Mouse (Mus musculus) frontal cortex, postnatal 36 days (tissue): ENCODE results near the gene Ldlrad3.

Source experiments
- DNase-seq, 2 experiments: peaks; one replicate each; pipeline ENCODE4 v3.0.0; 2022; ENCODE audit warnings: low spot score in 2 of 2

Ldlrad3 gene

DNA sequence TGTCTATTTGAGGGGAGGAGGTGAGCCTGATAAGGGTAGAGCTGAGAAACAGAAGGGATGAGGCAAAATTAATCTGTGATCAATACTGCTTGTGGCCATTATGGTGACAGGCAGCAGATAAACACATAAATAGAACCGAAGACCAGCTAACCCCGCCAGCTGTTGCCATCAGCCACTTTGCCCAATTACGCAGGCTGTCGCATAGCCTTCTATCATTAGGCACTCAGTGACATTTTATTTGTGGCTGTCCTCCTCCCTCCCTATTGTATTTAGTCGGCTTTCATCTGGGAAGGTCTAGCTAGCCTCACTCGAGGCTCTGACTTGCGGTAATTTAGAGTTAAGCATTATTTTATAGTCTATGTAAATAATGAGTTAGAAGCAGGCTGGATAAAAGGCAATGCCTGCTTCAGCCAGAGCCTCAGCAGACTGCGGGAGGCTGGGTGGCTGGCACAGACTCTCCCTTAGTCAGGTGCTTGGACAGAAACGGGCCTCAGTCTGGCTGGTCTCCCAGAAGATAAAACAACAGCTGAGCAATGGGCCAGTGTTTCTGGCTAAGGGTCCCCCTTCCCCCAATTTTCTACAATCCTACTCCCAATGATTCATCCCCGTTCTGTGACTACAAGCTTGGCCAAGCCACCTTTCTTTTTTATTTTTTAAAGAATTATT, 147.8 kb downstream of the Ldlrad3 start:
- DNase-seq = peak; percentile 62 to 83

DNA sequence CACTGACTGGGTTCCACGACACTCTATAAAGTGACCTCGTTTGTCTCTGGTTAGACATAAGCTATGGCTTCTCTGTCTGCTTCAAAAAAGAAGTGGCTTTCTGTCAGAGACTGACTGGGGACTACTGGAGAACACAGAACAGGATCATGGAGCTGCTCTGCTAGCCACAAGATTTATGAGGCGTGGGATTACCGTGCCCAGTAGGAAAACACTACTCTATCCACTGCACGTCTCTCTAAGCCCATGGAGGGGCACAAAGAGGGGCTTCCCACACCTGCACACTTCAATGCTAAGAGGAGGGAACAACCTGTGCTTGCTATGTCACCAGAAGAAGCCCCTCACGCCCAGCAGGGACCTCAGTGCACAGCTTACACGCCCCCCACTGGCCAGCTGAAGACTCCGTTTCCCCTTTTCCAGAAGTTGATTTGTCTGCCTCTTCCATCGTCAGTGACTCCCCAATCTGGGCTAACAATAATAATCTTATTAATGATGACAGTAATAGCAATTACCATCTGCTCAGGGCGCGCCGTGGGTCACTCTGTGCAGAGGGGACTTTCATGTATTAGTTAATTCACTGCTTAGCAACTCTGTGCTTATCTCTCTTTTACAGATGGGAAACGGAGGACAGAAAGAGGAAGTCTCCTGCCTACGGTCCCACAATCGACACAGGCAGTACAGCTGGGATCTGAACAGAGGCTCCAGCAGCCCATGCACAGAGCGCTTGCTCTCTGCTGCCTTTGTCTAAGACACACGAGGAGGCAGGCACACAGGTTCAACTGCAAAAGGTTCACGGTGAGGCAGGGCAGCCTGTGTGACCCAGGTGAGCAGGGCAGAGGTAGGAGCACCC, 149.3 kb downstream of the Ldlrad3 start:
- no peak for DNase-seq

DNA sequence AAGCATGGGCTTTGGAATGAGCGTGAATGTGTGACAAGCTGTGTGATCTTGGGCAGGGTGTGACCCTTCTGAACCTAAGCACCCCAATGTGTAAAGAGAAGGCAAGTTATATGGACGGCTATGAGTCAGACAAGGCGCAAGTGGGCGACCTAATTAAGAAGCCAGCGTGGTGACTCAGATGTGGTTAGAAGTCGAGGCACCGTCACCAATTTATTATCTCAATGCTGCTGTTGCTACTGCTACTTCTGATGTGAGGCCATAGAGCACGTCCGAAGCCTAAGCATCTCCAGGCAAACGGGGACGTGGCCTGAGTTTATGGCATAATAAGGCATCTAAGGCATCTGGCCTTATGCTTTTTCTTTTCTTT, 151.7 kb downstream of the Ldlrad3 start:
- DNase-seq = no peak

DNA sequence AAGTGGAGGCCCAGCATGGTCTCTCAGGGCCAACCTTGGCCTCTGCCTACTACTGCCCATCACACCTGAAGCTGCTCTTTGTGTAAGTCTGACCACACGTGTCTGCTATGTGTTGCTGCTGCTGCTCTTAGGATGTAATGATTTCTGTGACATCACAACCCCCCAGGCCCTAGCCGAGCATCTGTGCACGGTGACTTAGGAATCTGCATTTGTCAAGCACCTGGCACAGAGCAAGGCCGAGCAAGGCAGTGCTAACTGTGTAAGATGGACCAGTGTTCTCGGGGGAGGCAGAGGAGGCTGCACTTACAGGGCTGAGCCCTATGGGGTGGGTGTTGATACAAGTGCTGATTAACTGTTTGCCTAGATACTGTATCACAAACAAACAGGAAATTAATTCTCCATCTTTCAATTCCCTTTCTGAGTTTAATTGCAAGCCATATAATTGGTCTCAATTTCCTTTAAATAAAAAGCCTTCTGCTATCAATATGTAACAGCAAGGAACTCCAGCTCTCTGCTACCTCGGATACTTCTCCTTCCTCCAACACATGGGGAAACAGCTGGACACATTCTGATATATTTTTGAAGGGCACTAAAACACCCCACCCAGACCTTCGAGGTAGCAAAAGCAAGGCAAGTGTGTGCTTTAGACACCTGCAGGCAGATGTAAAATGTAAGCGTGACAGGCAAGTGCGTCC, 152.2 kb downstream of the Ldlrad3 start:
- DNase-seq = no peak

DNA sequence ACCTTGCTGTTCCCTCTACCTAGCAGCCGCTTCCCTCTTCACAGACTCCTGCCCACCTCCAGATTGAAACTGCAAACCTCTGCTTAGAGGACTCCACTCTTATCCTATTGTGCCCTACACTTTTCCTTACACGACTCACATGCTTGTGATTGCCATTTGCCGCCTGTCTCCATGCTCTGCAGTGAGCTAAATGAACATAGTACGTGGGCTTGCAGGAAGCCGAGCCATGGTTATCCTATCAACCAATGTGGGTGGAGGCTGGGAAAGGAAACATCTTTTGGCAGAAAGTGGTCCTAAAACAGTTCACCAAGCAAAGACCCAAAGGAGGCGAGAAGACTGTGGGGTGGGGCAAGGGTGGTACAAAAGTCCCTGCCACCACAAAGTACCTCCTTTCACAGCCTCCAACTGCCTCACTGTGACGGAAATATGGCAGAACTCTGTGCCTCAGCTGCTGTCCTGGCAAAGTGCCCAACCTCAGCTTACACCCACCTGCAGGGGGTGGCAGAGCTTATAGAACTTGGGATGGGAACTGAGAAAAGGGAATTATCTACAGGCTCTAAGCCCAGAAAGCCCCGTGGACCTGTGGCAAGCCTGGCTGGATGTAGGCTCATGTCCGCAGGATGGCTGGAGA, 153.4 kb downstream of the Ldlrad3 start:
- peak; percentile 82 to 84 for DNase-seq

DNA sequence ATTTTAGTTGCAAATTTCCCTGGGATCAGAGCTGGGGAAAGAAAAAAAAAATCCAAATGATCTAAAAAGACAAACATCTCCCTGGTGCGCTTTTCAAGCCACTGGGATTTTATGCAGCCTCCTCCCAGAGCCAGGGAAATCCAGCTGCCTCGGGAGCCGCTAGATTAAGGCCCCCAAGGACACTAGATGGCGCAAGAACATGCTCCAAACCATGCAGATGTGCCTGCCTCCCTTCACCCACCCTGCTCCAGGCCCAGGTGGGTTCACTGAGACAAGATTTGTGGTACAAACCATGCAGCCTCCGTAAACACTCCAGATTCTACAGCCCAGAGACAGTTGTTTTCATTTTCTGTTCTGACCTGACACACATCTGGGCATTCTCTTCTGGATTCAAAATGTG, 155.5 kb downstream of the Ldlrad3 start:
- peak; percentile 72 to 77 for DNase-seq

DNA sequence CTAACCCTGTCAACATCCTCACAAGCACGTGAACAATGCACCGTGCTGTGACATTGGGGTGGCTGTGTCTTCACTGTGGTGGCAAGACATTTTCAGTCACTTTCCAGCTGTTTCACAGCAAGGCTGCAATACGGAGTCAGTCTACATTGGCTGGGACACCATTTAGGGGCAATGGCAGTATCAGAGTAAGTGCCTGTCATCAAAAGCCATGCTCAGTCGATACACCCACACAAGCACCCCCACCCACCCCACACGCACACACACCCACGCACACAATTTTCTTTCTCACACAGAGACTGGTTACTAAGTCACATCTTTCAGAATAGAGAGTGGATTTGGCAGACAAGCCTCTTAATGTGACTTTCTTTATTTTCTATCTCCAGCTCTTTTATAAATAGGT, 156.0 kb downstream of the Ldlrad3 start:
- DNase-seq = no peak

DNA sequence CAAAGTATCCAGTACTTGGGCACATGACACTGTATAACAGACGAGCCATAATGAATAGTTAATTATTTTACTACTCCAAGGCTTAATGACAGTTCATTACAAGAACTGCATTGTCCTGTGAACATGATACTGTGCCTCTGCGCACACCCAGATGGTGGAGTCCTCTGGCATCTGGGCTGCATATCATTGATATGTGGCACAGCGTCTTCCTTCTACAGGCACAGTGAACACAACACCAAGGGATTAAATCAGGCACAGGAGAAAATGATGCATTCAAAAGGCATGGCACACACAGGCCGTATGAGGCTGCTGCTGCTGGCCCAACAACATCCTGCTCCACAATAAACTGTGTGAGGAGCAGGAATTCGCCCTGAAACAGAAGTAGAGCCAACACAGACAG, 156.5 kb downstream of the Ldlrad3 start:
- DNase-seq = no peak

DNA sequence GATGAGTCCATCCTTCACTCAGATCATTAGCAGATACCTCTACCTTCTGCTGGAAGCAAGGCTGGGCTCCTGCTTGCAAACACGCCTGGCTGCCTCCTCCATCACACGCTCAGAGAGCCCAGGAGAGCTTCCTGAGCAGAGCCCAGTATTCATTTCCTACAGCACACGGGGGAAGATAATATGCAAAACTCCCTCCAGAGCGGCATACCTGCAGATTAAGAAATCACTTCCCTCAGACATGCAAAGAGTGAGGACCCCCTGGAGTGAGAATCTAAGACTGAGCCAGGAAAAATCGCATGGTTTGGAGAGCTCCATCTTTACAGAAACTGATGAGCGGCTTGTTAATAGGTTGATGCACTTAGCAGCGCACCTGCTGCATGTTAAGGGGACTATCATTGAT, 158.9 kb downstream of the Ldlrad3 start:
- no peak for DNase-seq

DNA sequence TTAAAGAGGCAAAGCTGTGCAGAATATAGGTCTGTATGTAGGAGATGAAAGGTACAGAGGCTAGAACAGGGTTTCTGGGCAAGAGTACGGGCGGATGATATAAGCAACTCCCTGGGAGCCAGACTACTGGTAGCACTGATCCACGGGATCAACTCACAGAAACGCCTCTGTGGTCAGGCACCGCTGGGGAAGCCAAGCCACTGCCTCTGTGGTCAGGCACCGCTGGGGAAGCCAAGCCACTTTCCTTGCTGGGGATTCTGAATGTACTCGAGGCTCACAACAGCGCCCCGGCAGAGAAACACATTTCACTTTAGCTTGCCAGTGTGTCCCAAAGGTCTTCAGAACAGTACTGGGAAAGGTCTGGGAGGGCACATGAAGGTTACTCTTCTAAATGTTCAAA, 160.0 kb downstream of the Ldlrad3 start:
- DNase-seq = no peak

DNA sequence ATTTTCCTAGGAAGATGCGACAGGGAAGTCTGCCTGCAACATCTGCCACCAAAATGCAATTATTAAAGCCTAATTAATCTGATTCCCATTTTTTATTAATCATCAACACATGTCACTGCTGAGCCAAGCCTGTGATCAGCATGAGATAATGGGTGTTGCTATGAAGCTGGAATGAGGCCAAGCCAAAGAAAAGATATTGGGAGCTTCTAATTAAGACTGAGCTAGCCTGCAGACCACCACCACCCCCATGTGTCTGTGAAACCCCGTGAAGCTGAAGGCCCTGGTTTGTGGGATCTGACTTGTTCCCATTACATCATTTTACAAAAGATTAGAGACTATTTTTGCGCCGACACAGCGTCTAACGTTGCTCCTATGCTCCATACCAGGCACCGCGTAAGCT, 161.7 kb downstream of the Ldlrad3 start:
- no peak for DNase-seq

DNA sequence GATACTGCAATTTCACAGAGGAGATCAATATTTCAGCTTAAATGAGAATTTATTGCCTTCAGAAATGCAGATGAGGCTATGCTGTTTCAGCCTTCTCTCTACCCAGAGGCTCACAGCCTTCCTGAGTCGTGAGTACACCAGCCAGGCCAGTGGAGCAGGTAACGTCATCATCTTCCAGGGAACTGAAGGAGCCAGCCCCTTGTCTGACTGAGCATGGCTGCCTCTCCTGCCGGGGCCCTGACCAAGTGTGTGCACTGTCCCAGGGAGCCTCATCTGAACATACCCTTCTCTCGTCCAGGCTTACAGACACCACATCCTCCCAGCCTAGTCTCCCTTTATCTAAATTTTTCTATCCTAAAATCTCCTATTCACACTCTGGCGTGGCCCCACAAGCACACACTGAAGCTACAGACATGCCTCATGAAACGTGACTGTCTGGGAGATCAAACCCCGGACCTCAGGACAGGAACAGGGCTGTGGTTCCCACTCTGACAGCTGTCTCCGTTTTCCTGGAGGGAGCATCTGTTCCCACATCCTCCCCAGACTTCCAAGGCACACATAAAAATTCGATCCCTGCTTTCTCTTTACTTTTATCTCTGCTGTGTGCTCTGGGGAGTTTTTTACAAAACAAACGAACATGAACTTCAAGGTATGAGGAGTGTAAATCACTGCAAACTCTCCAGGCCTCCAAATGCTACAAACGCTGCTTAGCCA, 164.7 kb downstream of the Ldlrad3 start:
- no peak for DNase-seq

DNA sequence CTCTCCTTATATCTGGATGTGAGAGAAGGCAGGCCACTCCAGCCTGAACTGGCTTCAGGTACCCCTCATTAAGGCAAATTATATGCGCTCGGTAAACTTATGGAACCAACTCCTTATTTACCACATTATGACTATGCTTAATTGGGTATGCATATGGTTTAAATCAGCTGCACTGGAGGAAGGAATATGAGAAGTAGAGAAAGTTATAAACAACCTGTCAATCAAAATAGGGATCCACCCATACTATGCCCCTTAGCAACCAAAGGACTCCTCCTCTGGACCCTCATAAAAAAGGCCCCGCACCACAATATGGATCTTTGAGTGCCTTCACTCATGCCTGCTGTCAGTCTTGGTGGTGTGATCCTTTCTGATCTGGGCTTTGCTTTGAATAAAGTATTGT, 165.6 kb downstream of the Ldlrad3 start:
- no peak for DNase-seq

DNA sequence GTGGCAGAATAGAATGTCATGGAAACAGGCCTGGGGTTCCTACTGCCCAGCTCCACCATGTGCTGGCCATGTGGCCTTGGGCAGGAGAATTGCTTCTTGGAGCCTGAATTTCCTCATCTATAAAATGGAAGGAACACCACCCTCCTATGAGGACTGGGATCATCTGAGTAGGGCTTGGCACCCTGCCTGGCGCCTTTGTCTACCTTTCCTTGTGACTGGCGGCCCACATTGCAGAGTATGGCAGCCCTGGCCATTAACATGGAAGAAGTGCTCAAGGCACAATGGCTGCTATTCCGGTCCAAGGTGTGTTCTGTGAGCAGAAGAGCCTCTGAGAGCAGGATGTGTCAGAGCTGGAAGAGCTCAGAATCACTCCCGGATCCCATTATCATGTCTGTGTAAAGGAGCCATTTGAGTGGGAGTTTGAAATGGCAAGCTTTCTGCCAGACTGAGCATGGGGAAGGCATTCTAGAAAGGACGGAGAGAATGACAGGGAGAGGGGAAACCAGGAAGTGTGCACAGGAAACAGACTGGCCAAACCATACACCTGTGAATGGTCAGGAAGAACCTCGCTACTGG, 171.6 kb downstream of the Ldlrad3 start:
- DNase-seq = no peak

DNA sequence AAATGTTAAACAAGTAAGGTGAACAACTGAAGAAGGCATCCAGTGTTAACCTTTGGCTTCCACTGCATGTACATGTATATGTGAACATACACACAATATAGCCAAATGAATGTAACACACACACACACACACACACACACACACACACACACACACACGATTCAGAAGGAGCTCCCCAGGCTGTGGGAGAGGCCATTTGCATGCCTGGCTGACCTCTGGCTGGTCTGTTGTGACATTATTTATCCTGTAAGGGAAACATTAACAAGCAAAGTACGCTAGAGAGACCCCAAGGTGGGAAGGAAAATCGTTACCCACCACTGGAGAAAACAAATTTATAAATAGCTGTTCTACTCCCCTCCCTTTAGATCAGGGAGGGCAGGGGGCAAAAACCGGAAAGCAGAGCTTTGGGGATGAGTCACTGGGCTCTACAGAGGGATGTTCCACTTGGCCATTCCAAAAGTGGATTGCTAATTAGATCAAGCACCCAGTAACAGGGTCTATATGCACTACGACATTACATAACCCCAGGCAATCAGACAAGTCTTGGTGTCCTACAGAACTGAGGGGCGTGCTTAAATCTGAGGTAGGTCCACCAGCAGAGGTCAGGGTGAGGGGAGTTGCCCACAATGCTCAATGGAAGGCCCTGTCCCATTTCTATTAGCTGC, 174.7 kb downstream of the Ldlrad3 start:
- no peak for DNase-seq

DNA sequence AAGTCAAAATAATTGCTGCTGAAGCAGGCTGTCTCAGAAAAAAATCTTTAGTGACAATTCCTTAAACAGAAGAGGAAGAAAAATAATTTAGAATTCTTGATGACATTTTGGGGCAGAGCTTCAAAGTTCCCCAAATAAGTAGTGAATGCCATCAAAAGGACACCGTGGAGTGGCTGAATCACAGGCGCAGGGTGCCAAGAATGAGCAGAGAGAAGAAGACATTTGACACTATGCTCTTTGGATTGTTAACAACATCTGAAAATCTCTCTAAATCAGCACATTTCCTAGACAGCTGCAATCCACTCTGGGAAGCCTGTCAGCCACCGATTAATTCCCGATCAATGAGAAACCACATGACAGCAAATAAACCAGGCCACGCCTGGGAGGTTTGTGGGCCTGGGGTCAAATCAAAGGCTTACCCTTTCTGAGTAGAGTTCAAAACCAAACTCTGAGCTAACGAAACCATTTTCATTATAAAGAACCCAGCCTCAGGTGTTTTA, 176.4 kb downstream of the Ldlrad3 start:
- no peak for DNase-seq

DNA sequence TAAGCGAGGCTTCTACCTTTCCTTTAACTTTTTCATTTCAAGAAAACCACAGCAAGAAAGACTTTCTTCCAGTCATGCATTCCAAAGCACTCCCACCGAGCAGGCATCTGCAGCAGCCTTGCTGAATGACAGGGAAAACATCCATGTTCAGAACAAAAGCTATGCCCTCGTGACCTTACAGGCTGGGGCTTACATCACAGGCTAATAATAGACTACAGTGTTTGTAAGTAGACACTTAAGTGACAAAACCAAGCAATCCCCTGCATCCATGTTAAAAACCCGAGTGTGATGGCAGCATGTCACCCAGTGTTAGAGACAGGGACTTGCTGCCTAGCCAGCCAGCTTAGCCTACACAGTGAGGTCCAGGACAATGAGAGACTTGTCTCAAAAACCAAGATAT, 180.0 kb downstream of the Ldlrad3 start:
- DNase-seq = no peak

DNA sequence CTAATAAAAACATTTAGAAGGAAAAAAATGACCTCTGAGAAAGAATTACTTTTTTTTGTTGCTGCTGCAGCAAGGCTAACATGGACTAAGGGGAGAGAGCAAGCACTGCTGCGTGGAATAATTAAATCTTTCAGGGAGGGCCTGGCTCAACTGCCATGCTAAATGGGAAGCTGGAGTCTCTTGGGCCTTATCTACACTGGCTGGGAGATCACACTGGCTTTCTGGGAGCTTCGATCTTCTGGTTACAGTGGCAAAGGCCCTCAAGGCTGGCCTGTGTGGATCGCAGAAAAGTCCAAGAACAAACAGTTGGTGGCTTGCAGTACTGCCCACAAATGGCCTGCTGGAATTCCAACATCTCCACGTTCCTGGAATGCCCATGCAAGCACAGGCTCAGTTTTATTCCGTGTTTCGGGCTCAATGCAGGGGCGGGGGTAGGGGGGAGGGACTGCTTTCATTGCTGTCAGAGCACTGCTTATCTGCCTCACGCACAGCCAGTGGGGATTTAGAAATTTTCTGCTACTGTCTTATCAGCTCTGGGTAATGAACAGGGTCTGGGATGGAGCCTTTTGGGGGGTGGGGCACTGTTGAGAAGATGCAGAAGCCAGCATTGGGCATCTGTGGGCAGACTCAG, 180.7 kb downstream of the Ldlrad3 start:
- DNase-seq = no peak

DNA sequence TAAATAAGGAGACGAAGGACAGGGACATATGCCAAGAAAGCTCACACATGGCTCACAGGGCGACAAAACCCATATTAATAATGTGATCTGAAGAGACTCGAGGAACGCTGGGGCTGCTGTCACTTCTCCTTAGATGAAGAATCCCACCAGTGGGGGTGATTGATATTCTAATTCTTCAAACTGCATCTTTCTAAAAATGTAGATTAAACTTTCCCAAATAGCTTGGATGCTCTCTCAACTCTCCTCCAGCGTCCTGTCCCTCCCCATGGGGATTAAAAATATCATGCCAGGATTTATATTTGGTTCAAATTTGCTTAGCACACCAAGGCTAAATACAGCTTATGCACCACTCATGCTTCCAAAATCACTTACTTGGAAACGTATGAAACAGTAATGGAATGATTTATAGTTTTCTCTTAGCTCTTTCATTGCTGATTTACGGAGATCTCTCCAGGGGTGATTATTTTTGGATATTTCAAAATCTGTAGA, 182.4 kb downstream of the Ldlrad3 start:
- peak; percentile 36 to 67 for DNase-seq
